Mouse (Mus musculus) gastrocnemius, postnatal 4 days (tissue): Measurements from ENCODE around the gene Olfr592. TPM values are rescaled to one million over a fixed set of nuclear protein-coding genes. Genes with fewer than 3 reads are reported as not detected.
"Not testable (repeated sequence)": the region's sequence is repeated elsewhere in the genome, so short reads cannot be mapped to it uniquely, and the experiment has no call there.

Experiments
- DNase-seq, 2 experiments: peaks; one replicate each; pipeline ENCODE4 v3.0.0; 2021 to 2022; ENCODE audit warnings: low spot score in 2 of 2, mixed read lengths in 2 of 2
- long read RNA-seq, 2 experiments: library from polyadenylated mRNA; stranded (forward); transcript quantifications; one replicate each; pipeline ENCODE4 v2.0.0; 2021
- total RNA-seq, 2 experiments: library from RNA; stranded (reverse); gene quantifications; 2 replicates each; pipeline ENCODE4 v1.2.3; 2021

The Olfr592 gene
- not detected for total RNA-seq
- long read RNA-seq, experiment 1 = 0 reads
- long read RNA-seq, experiment 2 = 0 reads

- not testable (repeated sequence) for DNase-seq
Observed at GRCm38 (mm10) chr7:103184503-103184902, at the start of gene Olfr592. Gene Olfr592 (plus strand): TSS chr7:103184803.

DNA sequence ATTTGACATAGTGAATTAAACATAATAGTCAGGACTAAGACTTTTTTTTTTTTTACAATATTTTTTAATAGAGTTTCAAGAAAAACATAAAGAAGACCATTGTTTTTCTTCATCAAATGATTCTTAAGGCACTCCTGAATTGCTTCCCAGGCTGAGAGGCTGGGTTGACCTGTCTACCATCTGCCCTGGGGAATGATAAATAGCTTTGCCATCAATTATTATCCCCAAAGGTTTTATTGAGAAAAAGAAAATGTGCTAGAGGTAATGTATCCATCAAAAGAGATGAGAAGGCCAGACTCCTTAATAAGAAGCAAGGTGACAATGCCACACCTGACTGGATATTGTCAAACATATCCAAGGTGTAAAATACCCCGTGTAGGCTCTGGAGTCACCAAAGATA is 44.0 kb upstream of the Olfr592 start, which contains the start of gene Olfr588-ps1:
Gene Olfr588-ps1, plus strand, starts transcription at position 301 of the 400 bp plus-strand sequence.
- no peak for DNase-seq

DNA sequence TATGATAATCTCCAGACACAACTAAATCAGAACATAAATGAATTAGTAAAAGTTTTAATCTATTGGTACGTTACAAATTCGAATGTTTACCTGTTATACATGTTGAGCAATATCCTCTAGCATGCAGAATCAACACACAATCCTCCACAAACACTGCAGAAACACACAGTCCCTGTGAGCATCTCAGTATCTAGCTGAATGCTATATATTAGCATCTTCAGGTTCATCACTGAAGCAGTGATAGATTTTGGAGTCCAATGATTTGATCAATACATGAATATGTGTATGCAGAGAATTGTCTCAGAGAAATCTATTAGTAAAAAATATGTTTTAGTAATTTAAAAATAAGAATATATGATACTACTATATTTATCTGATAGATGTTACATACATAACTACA is 28.3 kb upstream of the Olfr592 start, which contains the start of gene Olfr589:
Gene Olfr589, minus strand, starts transcription at position 101 of the 400 bp plus-strand sequence.
- no peak for DNase-seq

- no peak for DNase-seq
Observed at GRCm38 (mm10) chr7:103169697-103170096, 14.9 kb upstream of the Olfr592 start.

DNA sequence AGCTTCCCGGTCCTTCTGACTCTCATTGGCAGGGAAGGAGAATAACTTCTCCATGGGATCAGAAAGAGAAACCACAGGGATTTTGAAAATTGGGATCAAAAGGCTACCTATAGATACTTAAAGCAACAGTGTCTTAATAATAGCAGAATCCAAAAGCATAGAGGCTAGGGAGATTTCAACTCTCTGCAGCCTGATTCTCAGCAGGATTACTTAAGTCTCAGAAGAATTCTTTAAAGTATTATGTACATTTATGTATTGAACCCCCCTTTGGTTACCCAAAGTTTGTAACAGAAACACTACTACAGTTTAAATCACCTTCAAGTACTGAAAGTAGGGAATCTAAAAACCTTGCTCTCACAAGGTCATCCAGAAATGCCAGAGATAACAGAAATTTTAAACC is 6.4 kb upstream of the Olfr592 start, which contains the start of gene Olfr591:
Gene Olfr591, minus strand, starts transcription at position 101 of the 400 bp plus-strand sequence.
- no peak for DNase-seq

- DNase-seq = no peak
Observed at GRCm38 (mm10) chr7:103211562-103211961, 27.0 kb downstream of the Olfr592 start, which contains the start of gene Olfr593. Gene Olfr593 (plus strand): TSS chr7:103211862.

- not testable (repeated sequence) for DNase-seq
Observed at GRCm38 (mm10) chr7:103212050-103212449, 27.4 kb downstream of the Olfr592 start.

GRCm38 (mm10) chr7:103216696-103217095 is 32.1 kb downstream of the Olfr592 start, which contains the start of gene Olfr594:
Gene Olfr594 (plus strand): TSS chr7:103216996.
- no peak for DNase-seq

Other genes starting within 250 kb of the Olfr592 start
- gene Olfr573-ps1, start 242.2 kb upstream of the Olfr592 start, total RNA-seq = not detected
- not detected for gene Olfr574, start 236.3 kb upstream of the Olfr592 start, total RNA-seq
- not detected for gene Olfr575, start 226.0 kb upstream of the Olfr592 start, total RNA-seq
- gene Olfr576, start 222.1 kb upstream of the Olfr592 start, total RNA-seq = not detected
- not detected for gene Olfr577, start 208.9 kb upstream of the Olfr592 start, total RNA-seq
- not detected for gene Olfr578, start 195.5 kb upstream of the Olfr592 start, total RNA-seq
- gene Olfr582, start 146.8 kb upstream of the Olfr592 start, total RNA-seq = not detected
- gene Olfr583, start 133.5 kb upstream of the Olfr592 start, total RNA-seq = not detected
- gene Olfr584, start 102.9 kb upstream of the Olfr592 start, total RNA-seq = not detected
- not detected for gene Olfr585, start 87.1 kb upstream of the Olfr592 start, total RNA-seq
- gene Olfr586, start 59.2 kb upstream of the Olfr592 start, total RNA-seq = not detected
- not detected for gene Olfr588-ps1, start 43.9 kb upstream of the Olfr592 start, total RNA-seq
- not detected for gene Olfr589, start 28.4 kb upstream of the Olfr592 start, total RNA-seq
- gene Olfr591, start 6.5 kb upstream of the Olfr592 start, total RNA-seq = not detected
- gene Olfr593, start 27.1 kb downstream of the Olfr592 start, total RNA-seq = not detected
- gene Olfr594, start 32.2 kb downstream of the Olfr592 start, total RNA-seq = not detected
- not detected for gene Usp17ld, start 67.7 kb downstream of the Olfr592 start, total RNA-seq
- not detected for gene Olfr596, start 120.8 kb downstream of the Olfr592 start, total RNA-seq
- gene Olfr597, start 131.5 kb downstream of the Olfr592 start, total RNA-seq = not detected
- gene Olfr598, start 138.8 kb downstream of the Olfr592 start, total RNA-seq = not detected
- not detected for gene Olfr599, start 151.1 kb downstream of the Olfr592 start, total RNA-seq
- not detected for gene Olfr600, start 164.9 kb downstream of the Olfr592 start, total RNA-seq
- not detected for gene Olfr601, start 177.9 kb downstream of the Olfr592 start, total RNA-seq
- not detected for gene Olfr603, start 201.4 kb downstream of the Olfr592 start, total RNA-seq
- not detected for gene Usp17lc, start 230.3 kb downstream of the Olfr592 start, total RNA-seq